Mouse (Mus musculus): Measurements from ENCODE around the gene Plvap. TPM values are rescaled to one million over a fixed set of nuclear protein-coding genes. Genes with fewer than 3 reads are reported as not detected.

Plvap gene
- total RNA-seq, 2 experiments from 2014 or later, result 6.6 to 7.6 TPM

DNA sequence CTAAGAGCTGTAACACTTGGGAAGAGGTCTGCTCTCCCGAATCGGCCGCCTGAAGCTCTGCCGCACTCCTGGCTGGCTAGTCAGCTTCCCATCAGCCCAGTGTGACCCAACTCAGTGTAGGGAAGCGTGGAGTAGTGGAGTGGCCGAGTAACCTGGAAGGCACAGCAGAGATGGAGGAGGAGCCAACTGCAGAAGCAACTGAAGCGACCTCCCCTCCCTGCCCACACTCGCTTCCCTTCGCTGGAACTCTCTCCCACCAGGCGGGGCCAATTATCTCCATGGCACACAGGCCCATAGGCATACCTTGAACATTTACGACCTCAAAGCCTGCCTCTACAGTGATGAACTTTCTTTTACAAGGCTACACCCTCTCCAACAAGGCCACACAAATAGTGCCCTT lies 59.8 kb downstream of the Plvap start:
- no peak for DNase-seq (ENCODE audit: low spot score in 2 of 2)
- intact Hi-C loops (cut with DNase I), result no loop called here

DNA sequence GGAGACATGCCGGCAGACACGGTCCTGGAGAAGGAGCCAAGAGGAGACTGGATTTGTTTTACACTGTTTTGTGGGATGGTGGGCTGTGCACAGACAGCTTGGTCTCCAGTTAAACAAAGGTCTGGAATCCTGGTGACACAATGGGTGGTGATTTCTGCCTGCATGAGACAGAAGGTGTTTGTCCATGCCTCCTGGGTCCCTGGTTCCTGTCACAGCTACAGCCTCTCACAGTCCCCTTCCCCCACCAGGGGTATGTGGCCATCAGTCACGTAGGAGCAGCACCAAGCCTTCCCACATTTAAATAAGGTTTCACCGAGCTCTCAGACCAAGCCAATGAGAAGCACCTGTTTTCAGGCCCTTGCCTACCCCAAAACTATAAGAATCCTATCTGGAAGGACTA lies 60.2 kb downstream of the Plvap start:
- intact Hi-C loops (cut with DNase I), result no loop called here
- DNase-seq (ENCODE audit: low spot score in 2 of 2), result no peak

Other genes starting within 250 kb of the Plvap start
- 10 to 100 TPM; 29.0 to 30.0 TPM for gene Myo9b, start 239.0 kb downstream of the Plvap start, total RNA-seq (2021)
- gene Haus8, start 238.8 kb downstream of the Plvap start, total RNA-seq (2021), result 10 to 100 TPM; 11.7 to 15.3 TPM
- 10 to 100 TPM; 84.5 to 94.0 TPM for gene Use1, start 144.9 kb downstream of the Plvap start, total RNA-seq (2021)
- 10 to 100 TPM; 20.2 TPM for gene Ocel1, start 140.5 kb downstream of the Plvap start, total RNA-seq (2021)
- gene Nr2f6, start 129.8 kb downstream of the Plvap start, total RNA-seq (2021), result 10 to 100 TPM; 32.2 to 34.2 TPM
- 1 to 10 TPM; 5.9 to 7.2 TPM for gene Ushbp1, start 116.0 kb downstream of the Plvap start, total RNA-seq (2021)
- gene Babam1, start 114.9 kb downstream of the Plvap start, total RNA-seq (2021), result 10 to 100 TPM; 87.1 to 91.0 TPM
- gene Ankle1, start 105.7 kb downstream of the Plvap start, total RNA-seq (2021), result under 1 TPM; 0.29 to 0.38 TPM
- 100 to 1,000 TPM; 225 to 230 TPM for gene Abhd8, start 48.1 kb downstream of the Plvap start, total RNA-seq (2021)
- gene Mrpl34, start 46.8 kb downstream of the Plvap start, total RNA-seq (2021), result 10 to 100 TPM; 75.5 to 79.8 TPM
- 100 to 1,000 TPM in 1 of 2 experiments, 10 to 100 TPM in 1; 96.0 to 106 TPM for gene Dda1, start 42.6 kb downstream of the Plvap start, total RNA-seq (2021)
- 10 to 100 TPM; 68.7 to 74.9 TPM for gene Ano8, start 25.8 kb downstream of the Plvap start, total RNA-seq (2021)
- 10 to 100 TPM; 29.8 to 30.8 TPM for gene Gtpbp3, start 23.6 kb downstream of the Plvap start, total RNA-seq (2021)
- not detected for gene Ccdc194, start 14.0 kb upstream of the Plvap start, total RNA-seq (2021)
- 1 to 10 TPM; 2.8 to 4.2 TPM for gene Bst2, start 25.7 kb upstream of the Plvap start, total RNA-seq (2021)
- 10 to 100 TPM; 32.9 to 38.5 TPM for gene Mvb12a, start 31.2 kb upstream of the Plvap start, total RNA-seq (2021)
- under 1 TPM in 1 of 2 experiments, not detected in 1; 0.22 TPM for gene Tmem221, start 47.1 kb upstream of the Plvap start, total RNA-seq (2021)
- gene Nxnl1, start 54.8 kb upstream of the Plvap start, total RNA-seq (2021), result under 1 TPM in 1 of 2 experiments, not detected in 1; 0.15 TPM
- gene Slc27a1, start 57.1 kb upstream of the Plvap start, total RNA-seq (2021), result 10 to 100 TPM; 82.0 to 84.3 TPM
- gene Pgls, start 80.4 kb upstream of the Plvap start, total RNA-seq (2021), result 10 to 100 TPM; 54.4 to 55.4 TPM
- 1 to 10 TPM; 3.3 TPM for gene Fam129c, start 85.9 kb upstream of the Plvap start, total RNA-seq (2021)
- gene Colgalt1, start 99.2 kb upstream of the Plvap start, total RNA-seq (2021), result 10 to 100 TPM; 59.4 to 64.7 TPM
- 100 to 1,000 TPM; 299 to 337 TPM for gene Unc13a, start 160.0 kb upstream of the Plvap start, total RNA-seq (2021)
- gene Jak3, start 164.5 kb upstream of the Plvap start, total RNA-seq (2021), result 1 to 10 TPM; 5.6 to 6.4 TPM
- 1 to 10 TPM; 1.8 to 2.8 TPM for gene Insl3, start 177.5 kb upstream of the Plvap start, total RNA-seq (2021)
- gene B3gnt3, start 190.0 kb upstream of the Plvap start, total RNA-seq (2021), result under 1 TPM; 0.44 to 0.49 TPM
- gene Fcho1, start 214.0 kb upstream of the Plvap start, total RNA-seq (2021), result 100 to 1,000 TPM; 152 to 156 TPM